Mouse (Mus musculus) spleen, adult 2 months (tissue): ENCODE data around the gene Defa2. TPM values are rescaled to one million over a fixed set of nuclear protein-coding genes. Genes with fewer than 3 reads are reported as not detected.
"Not testable (repeated sequence)": the region's sequence is repeated elsewhere in the genome, so short reads cannot be mapped to it uniquely, and the experiment has no call there.

Source experiments
- DNase-seq, 2 experiments: peaks; one replicate each; pipeline versions ENCODE4 v3.0.0 to v3.0.0-alpha.2; 2012 to 2021; ENCODE audit warnings: low spot score in 2 of 2, low read depth in 1 of 2
- H3K27ac ChIP-seq: fragments of 200-500 bp; 2 replicates; pipeline ENCODE4 v1.5.1; 2012; ENCODE audit warnings: low read length, inconsistent platforms; ENCODE audit not compliant: insufficient read depth
- H3K27me3 ChIP-seq: fragments of 200-500 bp; 2 replicates; pipeline ENCODE4 v1.6.1; 2012; ENCODE audit warnings: mild to moderate bottlenecking, moderate library complexity, low read length, inconsistent platforms; ENCODE audit not compliant: control insufficient read depth, insufficient read depth
- H3K36me3 ChIP-seq: fragments of 200-500 bp; 2 replicates; pipeline ENCODE4 v1.6.1; 2012; ENCODE audit warnings: mild to moderate bottlenecking, low read length, inconsistent platforms; ENCODE audit not compliant: control insufficient read depth, insufficient read depth
- H3K4me1 ChIP-seq: fragments of 200-500 bp; 2 replicates; pipeline ENCODE4 v1.6.1; 2011; ENCODE audit warnings: inconsistent platforms; ENCODE audit not compliant: control insufficient read depth, insufficient read depth, insufficient read length
- H3K4me3 ChIP-seq: fragments of 200-500 bp; 2 replicates; pipeline ENCODE4 v1.5.1; 2011; ENCODE audit warnings: mild to moderate bottlenecking, inconsistent platforms; ENCODE audit not compliant: insufficient read depth, insufficient read length; ENCODE audit errors: extremely low read depth
- WGBS: fragments of 180-500 bp; shearing (Covaris S2); methylation state at CpG from one replicate; pipeline ENCODE4 v1.1.7; 2018; 5-methylcytosine and 5-hydroxymethylcytosine counted together
- polyA plus RNA-seq: library from polyadenylated mRNA; depleted of rRNA; stranded (reverse); fragments of >200 nt; gene quantifications from 2 replicates; pipeline ENCODE4 v1.2.3, GENCODE M21; 2012; rRNA removed

Defa2 gene
- polyA plus RNA-seq: not detected in 2 replicates

DNA sequence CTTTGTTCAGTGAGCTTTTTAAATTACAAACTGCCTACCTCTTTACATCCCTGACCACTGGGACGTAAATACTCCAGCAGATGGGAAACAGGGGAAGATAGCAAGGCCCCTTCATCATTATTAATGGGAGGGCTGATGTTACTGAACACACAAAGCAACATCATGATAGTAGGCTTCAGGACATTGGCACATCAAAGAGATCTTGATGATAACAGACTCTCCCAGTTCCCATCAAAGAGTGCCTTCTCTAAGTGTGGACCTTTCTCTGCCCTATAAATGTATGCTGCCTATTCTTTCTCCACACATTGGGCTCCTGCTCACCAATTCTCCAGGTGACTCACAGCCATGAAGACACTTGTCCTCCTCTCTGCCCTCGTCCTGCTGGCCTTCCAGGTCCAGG is at the start of gene Defa2:
Defa2 (plus strand) TSS at position 301 of the 400 bp plus-strand sequence.
- not testable (repeated sequence) for DNase-seq, H3K4me3 ChIP-seq, H3K27me3 ChIP-seq, H3K27ac ChIP-seq, H3K4me1 ChIP-seq, H3K36me3 ChIP-seq
- WGBS: no CpG with 5 or more reads among the region's 2 CpGs

DNA sequence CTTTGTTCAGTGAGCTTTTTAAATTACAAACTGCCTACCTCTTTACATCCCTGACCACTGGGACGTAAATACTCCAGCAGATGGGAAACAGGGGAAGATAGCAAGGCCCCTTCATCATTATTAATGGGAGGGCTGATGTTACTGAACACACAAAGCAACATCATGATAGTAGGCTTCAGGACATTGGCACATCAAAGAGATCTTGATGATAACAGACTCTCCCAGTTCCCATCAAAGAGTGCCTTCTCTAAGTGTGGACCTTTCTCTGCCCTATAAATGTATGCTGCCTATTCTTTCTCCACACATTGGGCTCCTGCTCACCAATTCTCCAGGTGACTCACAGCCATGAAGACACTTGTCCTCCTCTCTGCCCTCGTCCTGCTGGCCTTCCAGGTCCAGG is 13.2 kb downstream of the Defa2 start, which contains the start of gene Defa33:
Defa33 (plus strand) TSS at position 301 of the 400 bp plus-strand sequence.
- no CpG with 5 or more reads among the region's 2 CpGs for WGBS
- not testable (repeated sequence) for H3K27ac ChIP-seq, H3K27me3 ChIP-seq, H3K4me1 ChIP-seq, DNase-seq, H3K4me3 ChIP-seq, H3K36me3 ChIP-seq

DNA sequence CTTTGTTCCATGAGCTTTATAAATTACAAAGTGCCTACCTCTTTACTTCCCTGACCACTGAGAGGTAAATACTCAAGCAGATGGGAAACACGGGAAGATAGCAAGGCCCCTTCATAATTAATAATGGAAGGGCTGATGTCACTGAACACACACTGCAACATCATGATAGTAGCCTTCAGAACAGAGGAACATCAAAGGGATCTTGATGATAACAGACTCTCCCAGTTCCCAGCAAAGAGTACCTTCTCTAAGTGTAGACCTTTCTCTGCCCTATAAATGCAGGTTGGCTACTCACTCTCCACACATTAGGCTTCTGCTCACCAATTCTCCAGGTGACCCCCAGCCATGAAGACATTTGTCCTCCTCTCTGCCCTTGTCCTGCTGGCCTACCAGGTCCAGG is 48.8 kb downstream of the Defa2 start, which contains the start of gene Defa36:
Defa36 (plus strand) TSS at position 301 of the 400 bp plus-strand sequence.
- H3K4me3 ChIP-seq, DNase-seq, H3K27ac ChIP-seq, H3K4me1 ChIP-seq, H3K27me3 ChIP-seq, H3K36me3 ChIP-seq: not testable (repeated sequence)
- no CpG with 5 or more reads among the region's 1 CpGs for WGBS

Other genes starting within 250 kb of the Defa2 start
- not detected in 2 replicates for gene Defa30, start 243.9 kb upstream of the Defa2 start, polyA plus RNA-seq
- gene Defa22, start 216.2 kb upstream of the Defa2 start, polyA plus RNA-seq: not detected in 2 replicates
- not detected in 2 replicates for gene Defa31, start 186.9 kb upstream of the Defa2 start, polyA plus RNA-seq
- gene Gm15293, start 177.0 kb upstream of the Defa2 start, polyA plus RNA-seq: not detected in 2 replicates
- gene Gm15292, start 128.8 kb upstream of the Defa2 start, polyA plus RNA-seq: not detected in 2 replicates
- not detected in 2 replicates for gene Defa27, start 63.0 kb upstream of the Defa2 start, polyA plus RNA-seq
- gene Defa29, start 51.5 kb upstream of the Defa2 start, polyA plus RNA-seq: not detected in 2 replicates
- not detected in 2 replicates for gene Defa33, start 13.3 kb downstream of the Defa2 start, polyA plus RNA-seq
- not detected in 2 replicates for gene Defa36, start 48.9 kb downstream of the Defa2 start, polyA plus RNA-seq
- gene Gm7849, start 78.0 kb downstream of the Defa2 start, polyA plus RNA-seq: not detected in 2 replicates
- gene Defa20, start 130.7 kb downstream of the Defa2 start, polyA plus RNA-seq: not detected in 2 replicates
- gene Defa32, start 150.5 kb downstream of the Defa2 start, polyA plus RNA-seq: not detected in 2 replicates
- gene Defa37, start 186.9 kb downstream of the Defa2 start, polyA plus RNA-seq: not detected in 2 replicates
- gene Defa28, start 204.5 kb downstream of the Defa2 start, polyA plus RNA-seq: not detected in 2 replicates
- not detected in 2 replicates for gene Gm7861, start 216.0 kb downstream of the Defa2 start, polyA plus RNA-seq
- gene Defa26, start 239.7 kb downstream of the Defa2 start, polyA plus RNA-seq: not detected in 2 replicates